Mouse (Mus musculus) gastrocnemius, adult 8-10 months (tissue): ENCODE measurements around the gene Ilf2. TPM values are rescaled to one million over a fixed set of nuclear protein-coding genes. Genes with fewer than 3 reads are reported as not detected.
A peak's percentile ranks its signal among the peaks of the same experiment; 100 is the strongest.

Experiments
- DNase-seq, 2 experiments: peaks; one replicate each; pipeline ENCODE4 v3.0.0; 2022; ENCODE audit warnings: low spot score in 2 of 2
- total RNA-seq, 4 experiments: library from RNA; stranded (reverse); gene quantifications; 2 replicates each; pipeline ENCODE4 v1.2.4; 2022

The Ilf2 gene
- total RNA-seq, result 10 to 100 TPM; 24.4 to 33.4 (median 26.9) TPM

GRCm38 (mm10) chr3:90475831-90476611 is at the start of gene Ilf2:
TSS of gene Ilf2 (plus strand) at chr3:90476126.
- peak; percentile 90 to 94 for DNase-seq

DNA sequence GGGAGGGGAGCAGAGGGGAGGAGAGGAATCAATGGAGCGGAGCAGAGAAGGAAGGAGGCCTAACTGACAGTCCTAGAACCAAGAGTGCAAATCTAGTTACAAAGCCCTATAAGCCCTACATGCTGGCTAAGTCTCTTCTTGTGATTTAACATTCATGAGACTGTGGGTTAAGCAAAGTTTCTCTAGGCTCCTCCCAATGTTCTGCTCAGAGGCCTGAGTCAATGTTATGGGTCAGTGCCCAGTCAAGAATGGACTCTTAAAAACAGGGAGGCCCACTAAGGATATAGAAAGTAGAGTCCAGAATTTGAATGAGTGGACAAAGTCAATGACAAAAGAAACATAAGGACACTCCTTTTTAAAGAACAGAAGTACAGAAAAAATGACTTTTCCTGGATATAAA is 48.4 kb upstream of the Ilf2 start:
- DNase-seq, result no peak

DNA sequence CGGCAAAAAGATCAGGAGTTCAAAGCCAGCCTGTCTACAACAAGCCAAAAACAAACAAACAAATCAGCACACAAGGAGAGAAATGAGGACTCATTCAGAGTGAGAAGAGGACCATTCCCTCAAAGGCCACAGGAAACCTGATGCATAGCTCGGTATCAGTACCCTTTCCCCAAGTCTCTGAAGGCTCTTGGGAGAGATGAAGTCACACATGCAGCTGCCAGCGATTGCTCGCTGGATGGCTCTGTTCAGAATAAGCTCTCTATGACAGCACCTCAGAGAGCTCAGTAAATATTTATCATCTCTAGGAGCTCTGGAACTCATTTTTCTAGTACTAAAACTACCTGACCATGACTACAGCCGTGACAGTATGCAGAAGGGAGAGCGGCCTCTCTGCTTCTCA is 47.7 kb upstream of the Ilf2 start:
- no peak for DNase-seq

GRCm38 (mm10) chr3:90429576-90429975 is 46.4 kb upstream of the Ilf2 start:
- no peak for DNase-seq

DNA sequence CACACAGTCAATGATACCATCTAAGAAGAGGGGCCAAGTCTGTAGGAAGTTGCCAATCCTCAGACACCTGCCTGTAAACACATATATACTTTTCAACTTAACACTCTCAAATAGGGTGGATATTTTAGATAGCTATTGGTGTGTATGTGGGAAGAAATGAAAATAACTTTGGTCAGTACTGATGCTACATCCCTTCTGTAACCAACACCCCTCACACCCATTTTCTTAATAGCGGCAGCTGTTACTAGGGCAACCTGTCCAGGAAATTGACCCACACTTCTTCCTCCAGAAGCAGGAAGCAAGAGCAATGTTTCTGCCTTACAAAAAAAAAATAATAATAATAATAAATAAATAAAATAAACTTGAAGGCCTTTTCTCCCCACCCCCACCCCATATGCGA is 43.6 kb upstream of the Ilf2 start:
- no peak for DNase-seq

- peak; percentile 13 to 15 for DNase-seq
Observed at GRCm38 (mm10) chr3:90432811-90433219, 43.1 kb upstream of the Ilf2 start.

DNA sequence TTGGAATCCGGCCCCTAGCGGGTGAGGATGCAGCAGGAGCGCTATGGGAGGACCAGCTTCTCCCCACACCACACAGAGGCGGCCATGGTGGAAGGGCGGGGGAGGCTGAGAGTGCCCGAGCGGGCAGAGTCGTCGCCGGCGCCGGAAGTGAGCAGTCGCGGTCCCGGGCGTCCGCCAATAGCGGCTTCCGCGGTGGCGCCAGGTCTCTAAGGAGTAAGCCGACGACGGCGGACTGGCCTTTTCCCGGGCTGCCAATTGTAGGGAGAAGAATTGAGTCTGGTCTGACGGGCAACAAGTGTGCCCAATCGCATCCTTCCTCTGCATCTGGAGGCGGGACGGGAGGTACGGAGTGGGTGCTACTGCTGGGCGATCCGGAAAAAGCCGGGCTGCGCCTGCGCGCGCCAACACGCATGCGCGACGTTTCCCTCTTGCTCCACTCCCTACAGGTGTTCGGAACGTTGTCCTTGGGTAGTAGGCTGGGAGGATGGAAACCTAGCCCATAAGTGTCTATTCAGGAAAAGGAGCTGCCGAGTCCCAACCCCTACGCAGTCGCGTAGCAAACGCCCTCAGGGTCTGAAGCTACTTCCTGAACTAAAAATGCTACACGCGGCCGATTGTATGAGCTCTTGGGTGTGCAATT is 42.4 kb upstream of the Ilf2 start, which contains the start of gene Ints3:
TSS of gene Ints3 (minus strand) at position 242 of the 640 bp plus-strand sequence.
- DNase-seq, result peak; percentile 100

DNA sequence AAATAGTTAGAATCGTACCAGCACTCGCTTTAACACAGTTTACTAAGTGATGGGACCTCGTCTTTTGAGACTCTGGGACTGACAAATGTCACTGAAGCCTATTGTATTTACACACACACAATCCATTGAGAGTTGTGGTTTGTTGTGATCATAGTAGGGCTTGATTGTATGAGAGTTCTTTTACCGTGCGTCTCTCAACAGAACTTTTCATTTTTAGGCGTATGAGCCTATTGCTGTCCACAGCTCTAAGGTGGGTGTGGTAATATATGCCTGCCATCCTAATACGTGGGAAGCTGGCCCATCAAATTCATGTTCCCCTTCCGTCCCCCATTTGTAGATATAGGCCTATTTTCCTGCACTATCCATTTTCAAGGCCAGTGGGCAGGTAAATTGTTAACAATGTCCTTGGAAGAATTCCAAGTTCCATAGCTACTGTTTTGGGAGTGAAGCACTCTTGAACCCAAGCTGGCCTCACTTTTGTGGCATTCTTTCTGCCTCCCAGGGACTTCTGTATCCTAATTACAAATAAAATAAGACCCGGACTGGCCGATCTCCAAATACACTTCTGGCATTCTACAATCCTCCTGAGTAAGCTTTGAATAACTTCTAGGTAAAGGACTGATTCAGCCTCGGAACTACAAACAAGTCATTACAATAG is 41.7 kb upstream of the Ilf2 start:
- no peak for DNase-seq

DNA sequence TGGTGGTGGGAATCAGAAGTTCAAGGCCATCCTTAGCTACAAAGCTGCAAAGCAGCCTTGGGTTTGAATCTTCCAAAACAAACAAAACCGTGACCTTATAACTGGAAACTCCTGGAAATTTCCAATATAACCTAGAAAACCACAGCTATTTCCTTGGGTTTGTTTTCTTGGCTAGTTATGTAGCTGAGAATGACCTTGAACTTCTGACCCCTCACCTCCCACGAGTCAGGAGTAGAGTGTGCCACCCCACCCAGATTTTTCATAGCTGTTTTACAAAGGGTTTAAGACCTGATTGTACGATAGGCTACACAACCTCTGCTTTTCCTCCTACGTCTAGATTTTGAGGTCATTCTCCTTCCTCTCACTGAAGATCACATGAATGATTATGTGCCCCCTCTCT is 38.8 kb upstream of the Ilf2 start:
- no peak for DNase-seq

- no peak for DNase-seq
Observed at GRCm38 (mm10) chr3:90440756-90441155, 35.2 kb upstream of the Ilf2 start.

DNA sequence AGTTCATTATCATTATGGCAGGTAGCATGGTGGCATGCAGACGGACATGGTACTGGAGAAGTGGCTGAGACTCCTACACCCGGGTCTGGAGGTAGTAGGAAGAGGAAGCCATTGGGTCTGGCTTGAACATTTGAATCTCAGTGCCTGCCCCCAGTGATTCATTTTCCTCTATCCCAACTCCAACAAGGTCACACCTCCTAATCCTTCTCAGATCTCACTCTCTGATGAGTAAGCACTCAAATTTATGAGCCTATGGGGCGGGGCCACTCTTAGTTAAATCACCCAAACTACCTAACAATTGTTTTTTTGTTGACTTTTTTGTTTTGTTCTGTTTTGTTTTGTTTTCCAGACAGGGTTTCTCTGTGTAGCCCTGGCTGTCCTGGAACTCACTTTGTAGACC is 31.9 kb upstream of the Ilf2 start:
- DNase-seq, result no peak

- no peak for DNase-seq
Observed at GRCm38 (mm10) chr3:90445417-90446200, 30.3 kb upstream of the Ilf2 start.

GRCm38 (mm10) chr3:90446389-90447122 is 29.4 kb upstream of the Ilf2 start:
- peak; percentile 86 to 87 for DNase-seq

DNA sequence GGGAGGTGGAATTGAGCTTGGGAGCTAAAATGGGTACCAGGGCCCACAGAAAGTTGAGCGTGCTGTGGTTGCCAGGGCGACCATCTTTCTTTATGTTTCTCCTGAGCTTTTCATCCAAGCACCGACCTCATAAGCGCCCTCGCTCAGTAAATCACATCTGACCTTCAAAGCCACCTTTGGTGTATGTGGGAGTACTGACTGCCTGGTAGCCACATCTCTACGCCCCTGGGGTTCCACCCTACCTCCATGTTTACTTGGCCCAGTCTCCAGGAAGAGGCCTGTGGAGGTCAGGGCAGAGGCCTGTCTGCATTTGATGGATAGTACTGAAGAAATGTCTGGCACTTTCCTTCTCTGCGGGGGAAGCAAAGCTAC is 28.8 kb upstream of the Ilf2 start:
- no peak for DNase-seq

GRCm38 (mm10) chr3:90448626-90449025 is 27.3 kb upstream of the Ilf2 start:
- no peak for DNase-seq

DNA sequence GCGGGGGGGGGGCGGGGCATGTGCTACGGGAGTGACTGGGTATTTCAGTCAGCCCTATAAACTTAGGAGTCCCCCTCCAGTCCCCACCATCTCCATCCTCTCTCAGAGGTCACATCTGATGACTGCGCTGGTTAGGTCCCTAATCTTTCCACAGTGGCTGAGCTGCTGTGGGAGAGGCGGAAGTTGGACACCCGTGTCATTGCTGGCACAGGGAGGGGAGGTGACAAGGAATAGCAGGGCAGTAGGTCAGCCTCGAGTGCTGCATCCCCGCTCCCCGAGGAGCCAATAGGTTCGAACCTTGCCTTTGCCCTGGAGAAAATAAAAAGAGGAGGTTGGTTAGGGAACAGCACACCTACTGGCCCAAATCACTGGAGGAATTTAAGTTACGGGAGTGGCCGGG is 25.1 kb upstream of the Ilf2 start:
- no peak for DNase-seq

DNA sequence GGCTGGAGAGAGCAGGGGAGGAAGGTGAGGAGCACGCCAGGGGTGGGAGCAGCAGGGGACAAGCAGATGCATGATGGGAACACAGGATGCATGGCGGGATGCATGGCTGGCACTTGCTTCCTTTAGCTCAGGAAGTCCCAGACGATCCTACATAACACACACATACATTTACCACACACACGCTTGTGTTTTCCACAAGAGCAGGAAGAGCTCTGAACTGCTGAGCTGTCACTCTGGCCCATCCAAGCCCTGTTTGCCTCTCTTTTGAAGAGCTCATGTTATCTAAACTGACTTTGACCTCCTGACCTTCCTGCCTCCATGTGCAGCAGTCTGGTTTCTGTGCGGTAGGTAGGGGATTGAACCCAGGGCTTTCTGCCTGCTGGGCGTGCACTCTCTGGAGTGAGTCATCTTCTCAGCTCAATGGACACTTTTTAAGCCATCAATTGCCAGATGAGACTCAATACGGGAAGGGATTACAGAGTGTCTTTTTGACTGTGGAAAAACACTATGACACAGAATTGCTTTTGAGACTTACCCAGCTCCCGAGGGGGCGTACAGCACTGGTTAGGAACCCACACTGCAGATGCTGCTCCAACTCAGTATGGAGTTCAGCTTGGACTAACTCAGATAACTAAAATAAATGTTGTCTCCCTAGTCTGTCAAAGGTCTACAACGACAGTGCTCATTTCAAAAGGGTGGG is 24.4 kb upstream of the Ilf2 start:
- DNase-seq, result no peak

DNA sequence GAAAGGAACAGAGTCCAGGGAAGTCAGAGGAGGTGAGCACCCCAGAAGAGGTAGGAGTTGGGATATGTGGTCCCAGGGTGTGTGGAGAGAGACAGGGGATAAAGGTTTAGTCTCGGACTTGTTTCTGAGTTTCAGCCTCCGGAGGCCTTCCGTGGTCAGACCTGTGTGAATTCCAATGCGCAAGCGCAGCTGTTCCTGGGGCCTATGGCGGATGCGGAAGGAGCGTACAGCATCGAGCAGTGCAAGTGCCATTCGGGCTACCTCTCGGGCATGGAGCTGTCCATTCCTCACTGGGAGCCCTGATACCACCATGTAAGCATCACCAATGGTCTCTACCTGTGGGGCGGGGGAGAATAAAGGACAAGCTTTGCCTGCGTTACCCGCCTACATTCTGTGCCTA is 21.0 kb upstream of the Ilf2 start:
- DNase-seq, result no peak

DNA sequence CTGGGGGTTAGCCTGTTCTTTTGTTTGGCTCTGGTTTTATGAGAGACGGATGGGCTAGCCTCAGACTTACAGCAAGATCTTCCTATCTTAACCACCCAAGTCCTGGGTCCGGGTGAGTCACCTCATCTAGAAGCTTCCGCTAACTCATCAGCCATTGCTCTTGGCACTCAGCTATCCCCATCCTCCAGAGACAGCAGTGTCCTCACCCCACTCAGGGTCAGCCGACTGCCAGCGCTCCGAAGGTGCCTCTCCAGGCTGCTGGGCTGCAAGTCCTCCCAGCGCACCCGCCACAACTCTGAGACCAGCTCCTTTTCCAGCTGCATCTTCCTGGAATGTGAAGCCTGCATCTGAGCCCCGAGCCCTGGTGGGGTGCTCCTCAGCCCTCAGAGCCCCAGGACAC is 16.2 kb upstream of the Ilf2 start:
- DNase-seq, result no peak

- DNase-seq, result no peak
Observed at GRCm38 (mm10) chr3:90460315-90460714, 15.6 kb upstream of the Ilf2 start.
